Mouse (Mus musculus): ENCODE data around the gene Capns2. TPM values are rescaled to one million over a fixed set of nuclear protein-coding genes. Genes with fewer than 3 reads are reported as not detected.
"Not testable (repeated sequence)": the region's sequence is repeated elsewhere in the genome, so short reads cannot be mapped to it uniquely, and the experiment has no call there.

Gene Capns2
- polyA plus RNA-seq, 1 experiment from 2014 or later = 0.14 TPM

GRCm38 (mm10) chr8:92872063-92872759, 29.0 kb upstream of the Capns2 start:
- Histone ChIP-seq H3K27me3 (ENCODE audit: control insufficient read depth, insufficient read depth, low read length) (no peaks in the 10 kb centered on the region), H3K4me3 (ENCODE audit: low read length) (no peak overlapping the region), H3K9me3 (replicated peaks; ENCODE audit: control insufficient read depth, low read length) (no peaks in the 10 kb centered on the region), H3K9ac (ENCODE audit: low read length) (no peak overlapping the region), H3K4me2 (ENCODE audit: low read depth, low read length) (no peak overlapping the region), H3K4me1 (ENCODE audit: control insufficient read depth, insufficient read depth, low read length) (no peaks in the 10 kb centered on the region), H3K27ac (ENCODE audit: low read length) (no peak overlapping the region), H3K36me3 (ENCODE audit: control insufficient read depth, insufficient read depth) (no peaks in the 10 kb centered on the region)
- ATAC-seq (replicated peaks; ENCODE audit: extremely low read depth, insufficient read depth, low FRiP score) = no peak
- WGBS = 66% methylated on average over 10 of the region's 10 CpGs

GRCm38 (mm10) chr8:92875795-92876194, 25.4 kb upstream of the Capns2 start:
- Histone ChIP-seq H3K4me2 (ENCODE audit: low read depth, low read length) (no peak overlapping the region), H3K27ac (ENCODE audit: low read length) (no peak overlapping the region)

GRCm38 (mm10) chr8:92881247-92881646, 20.0 kb upstream of the Capns2 start:
- H3K27ac ChIP-seq (ENCODE audit: low read length) = no peak overlapping the region
- peaks cover 5% of the 10 kb centered on the region; the same call in 1 of the 2 replicates for H3K9me3 ChIP-seq (replicated peaks; ENCODE audit: control insufficient read depth, low read length)
- no peak overlapping the region for H3K9ac ChIP-seq (ENCODE audit: low read length)
- no peaks in the 10 kb centered on the region for H3K4me1 ChIP-seq (ENCODE audit: control insufficient read depth, insufficient read depth, low read length)
- peaks cover 7% of the 10 kb centered on the region for H3K36me3 ChIP-seq (ENCODE audit: control insufficient read depth, insufficient read depth)
- WGBS = 52% methylated on average over 4 of the region's 4 CpGs
- ATAC-seq (replicated peaks; ENCODE audit: extremely low read depth, insufficient read depth, low FRiP score) = no peak
- H3K4me2 ChIP-seq (ENCODE audit: low read depth, low read length) = no peak overlapping the region
- H3K27me3 ChIP-seq (ENCODE audit: control insufficient read depth, insufficient read depth, low read length) = no peaks in the 10 kb centered on the region
- no peak overlapping the region for H3K4me3 ChIP-seq (ENCODE audit: low read length)

More at GRCm38 (mm10) chr8:92875795-92876194, 25.4 kb upstream of the Capns2 start:
- no peak for ATAC-seq (replicated peaks; ENCODE audit: extremely low read depth, insufficient read depth, low FRiP score)
- no peak overlapping the region for H3K4me3 ChIP-seq (ENCODE audit: low read length)
- no peak overlapping the region for H3K9ac ChIP-seq (ENCODE audit: low read length)
- H3K27me3 ChIP-seq (ENCODE audit: control insufficient read depth, insufficient read depth, low read length) = no peaks in the 10 kb centered on the region
- H3K36me3 ChIP-seq (ENCODE audit: control insufficient read depth, insufficient read depth) = peaks cover 7% of the 10 kb centered on the region
- H3K9me3 ChIP-seq (replicated peaks; ENCODE audit: control insufficient read depth, low read length) = peaks cover 5% of the 10 kb centered on the region; the same call in 1 of the 2 replicates
- WGBS = 77% methylated on average over 10 of the region's 10 CpGs
- no peaks in the 10 kb centered on the region for H3K4me1 ChIP-seq (ENCODE audit: control insufficient read depth, insufficient read depth, low read length)

- ATAC-seq (replicated peaks; ENCODE audit: extremely low read depth, insufficient read depth, low FRiP score) = no peak
- H3K27me3 ChIP-seq (ENCODE audit: control insufficient read depth, insufficient read depth, low read length) = no peaks in the 10 kb centered on the region
- no peaks in the 10 kb centered on the region for H3K4me1 ChIP-seq (ENCODE audit: control insufficient read depth, insufficient read depth, low read length)
- no peak overlapping the region for H3K4me2 ChIP-seq (ENCODE audit: low read depth, low read length)
- peaks cover 5% of the 10 kb centered on the region; the same call in 1 of the 2 replicates for H3K9me3 ChIP-seq (replicated peaks; ENCODE audit: control insufficient read depth, low read length)
- H3K4me3 ChIP-seq (ENCODE audit: low read length) = no peak overlapping the region
- no peak overlapping the region for H3K9ac ChIP-seq (ENCODE audit: low read length)
- peaks cover 7% of the 10 kb centered on the region for H3K36me3 ChIP-seq (ENCODE audit: control insufficient read depth, insufficient read depth)
- 62% methylated on average over 2 of the region's 2 CpGs for WGBS
- no peak overlapping the region for H3K27ac ChIP-seq (ENCODE audit: low read length)
Observed at GRCm38 (mm10) chr8:92883771-92884170, 17.4 kb upstream of the Capns2 start.

- not testable (repeated sequence) for H3K4me3 ChIP-seq (ENCODE audit: low read length); H3K9me3 ChIP-seq (replicated peaks; ENCODE audit: control insufficient read depth, low read length); H3K9ac ChIP-seq (ENCODE audit: low read length); H3K4me2 ChIP-seq (ENCODE audit: low read depth, low read length); ATAC-seq (replicated peaks; ENCODE audit: extremely low read depth, insufficient read depth, low FRiP score); H3K27me3 ChIP-seq (ENCODE audit: control insufficient read depth, insufficient read depth, low read length); H3K27ac ChIP-seq (ENCODE audit: low read length); H3K4me1 ChIP-seq (ENCODE audit: control insufficient read depth, insufficient read depth, low read length); H3K36me3 ChIP-seq (ENCODE audit: control insufficient read depth, insufficient read depth)
- 62% methylated on average over 3 of the region's 3 CpGs for WGBS
Observed at GRCm38 (mm10) chr8:92892216-92892615, 9.0 kb upstream of the Capns2 start.

- WGBS = 83% methylated on average over 2 of the region's 2 CpGs
- Histone ChIP-seq H3K4me1 (ENCODE audit: control insufficient read depth, insufficient read depth, low read length) (no peaks in the 10 kb centered on the region), H3K4me2 (ENCODE audit: low read depth, low read length) (no peak overlapping the region), H3K4me3 (ENCODE audit: low read length) (no peak overlapping the region), H3K9ac (ENCODE audit: low read length) (no peak overlapping the region), H3K27ac (ENCODE audit: low read length) (no peak overlapping the region), H3K9me3 (replicated peaks; ENCODE audit: control insufficient read depth, low read length) (no peaks in the 10 kb centered on the region), H3K27me3 (ENCODE audit: control insufficient read depth, insufficient read depth, low read length) (no peaks in the 10 kb centered on the region), H3K36me3 (ENCODE audit: control insufficient read depth, insufficient read depth) (no peaks in the 10 kb centered on the region)
- no peak for ATAC-seq (replicated peaks; ENCODE audit: extremely low read depth, insufficient read depth, low FRiP score)
Observed at GRCm38 (mm10) chr8:92893870-92894269, 7.3 kb upstream of the Capns2 start.

GRCm38 (mm10) chr8:92895053-92895452, 6.2 kb upstream of the Capns2 start:
- 87% methylated on average over 7 of the region's 7 CpGs for WGBS
- Histone ChIP-seq H3K9me3 (replicated peaks; ENCODE audit: control insufficient read depth, low read length) (no peaks in the 10 kb centered on the region), H3K4me2 (ENCODE audit: low read depth, low read length) (no peak overlapping the region), H3K9ac (ENCODE audit: low read length) (no peak overlapping the region), H3K27ac (ENCODE audit: low read length) (no peak overlapping the region), H3K4me3 (ENCODE audit: low read length) (no peak overlapping the region), H3K4me1 (ENCODE audit: control insufficient read depth, insufficient read depth, low read length) (no peaks in the 10 kb centered on the region), H3K36me3 (ENCODE audit: control insufficient read depth, insufficient read depth) (no peaks in the 10 kb centered on the region), H3K27me3 (ENCODE audit: control insufficient read depth, insufficient read depth, low read length) (no peaks in the 10 kb centered on the region)
- ATAC-seq (replicated peaks; ENCODE audit: extremely low read depth, insufficient read depth, low FRiP score) = no peak

- no peaks in the 10 kb centered on the region for H3K27me3 ChIP-seq (ENCODE audit: control insufficient read depth, insufficient read depth, low read length)
- no peaks in the 10 kb centered on the region for H3K4me1 ChIP-seq (ENCODE audit: control insufficient read depth, insufficient read depth, low read length)
- WGBS = 26% methylated on average over 1 of the region's 1 CpGs
- no peak overlapping the region for H3K9ac ChIP-seq (ENCODE audit: low read length)
- H3K4me2 ChIP-seq (ENCODE audit: low read depth, low read length) = no peak overlapping the region
- H3K4me3 ChIP-seq (ENCODE audit: low read length) = no peak overlapping the region
- ATAC-seq (replicated peaks; ENCODE audit: extremely low read depth, insufficient read depth, low FRiP score) = no peak
- H3K27ac ChIP-seq (ENCODE audit: low read length) = peak overlapping the region; percentile 51; the same call in 1 of the 2 replicates
- no peaks in the 10 kb centered on the region for H3K36me3 ChIP-seq (ENCODE audit: control insufficient read depth, insufficient read depth)
- no peaks in the 10 kb centered on the region for H3K9me3 ChIP-seq (replicated peaks; ENCODE audit: control insufficient read depth, low read length)
Observed at GRCm38 (mm10) chr8:92896056-92896455, 5.2 kb upstream of the Capns2 start.

- no peak overlapping the region for H3K4me2 ChIP-seq (ENCODE audit: low read depth, low read length)
- ATAC-seq (replicated peaks; ENCODE audit: extremely low read depth, insufficient read depth, low FRiP score) = peak; percentile 41; the same call in 1 of the 2 replicates
- H3K9ac ChIP-seq (ENCODE audit: low read length) = no peak overlapping the region
- no peaks in the 10 kb centered on the region for H3K36me3 ChIP-seq (ENCODE audit: control insufficient read depth, insufficient read depth)
- no peak overlapping the region for H3K4me3 ChIP-seq (ENCODE audit: low read length)
- no peaks in the 10 kb centered on the region for H3K9me3 ChIP-seq (replicated peaks; ENCODE audit: control insufficient read depth, low read length)
- H3K27me3 ChIP-seq (ENCODE audit: control insufficient read depth, insufficient read depth, low read length) = no peaks in the 10 kb centered on the region
- H3K27ac ChIP-seq (ENCODE audit: low read length) = no peak overlapping the region
- no peaks in the 10 kb centered on the region for H3K4me1 ChIP-seq (ENCODE audit: control insufficient read depth, insufficient read depth, low read length)
- 51% methylated on average over 5 of the region's 5 CpGs for WGBS
Observed at GRCm38 (mm10) chr8:92896611-92897010, 4.6 kb upstream of the Capns2 start.

Measured in heart, embryonic 16.5 days (tissue).